Mouse (Mus musculus) gastrocnemius, postnatal 14 days (tissue): ENCODE results near the gene Gm10181. TPM values are rescaled to one million over a fixed set of nuclear protein-coding genes. Genes with fewer than 3 reads are reported as not detected.
"Not testable (repeated sequence)": the region's sequence is repeated elsewhere in the genome, so short reads cannot be mapped to it uniquely, and the experiment has no call there.

ENCODE experiments used
- DNase-seq: peaks from one replicate; pipeline ENCODE4 v3.0.0; 2021; ENCODE audit warnings: mixed read lengths
- intact Hi-C: fragments of 180-260 bp; cut with DNase I; formaldehyde crosslinking; loops from one replicate; pipeline ENCODE4 v1.15.1; 2025; ENCODE audit warnings: low total_unique reads
- long read RNA-seq, 2 experiments: library from polyadenylated mRNA; stranded (forward); transcript quantifications; one replicate each; pipeline ENCODE4 v2.0.0; 2021
- total RNA-seq, 2 experiments: library from RNA; stranded (reverse); gene quantifications; 2 replicates each; pipeline ENCODE4 v1.2.3; 2021

The Gm10181 gene
- total RNA-seq = not detected
- long read RNA-seq, experiment 1 = 0 reads
- long read RNA-seq, experiment 2 = 0 reads

DNA sequence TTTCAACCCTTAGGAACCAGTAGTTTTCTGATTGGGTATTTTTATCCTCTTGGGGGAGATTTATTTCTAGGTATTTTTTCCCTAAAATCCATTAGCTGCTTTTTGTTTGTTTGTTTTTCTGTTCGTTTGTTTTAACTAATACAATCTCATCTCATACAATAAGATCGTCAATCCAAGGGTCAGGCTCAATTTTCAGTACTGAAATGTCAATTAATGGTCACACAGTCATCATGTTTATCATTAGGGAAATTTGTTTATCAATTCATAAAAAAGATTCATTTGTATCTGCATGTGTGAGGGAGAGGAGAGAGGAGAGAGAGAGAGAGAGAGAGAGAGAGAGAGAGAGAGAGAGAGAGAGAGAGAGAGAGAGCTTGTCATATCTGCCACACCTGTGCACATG is at the start of gene Gm10181:
Gene Gm10181 (plus strand): TSS at position 301 of the 400 bp plus-strand sequence.
- intact Hi-C loops = no loop called here
- no peak for DNase-seq

DNA sequence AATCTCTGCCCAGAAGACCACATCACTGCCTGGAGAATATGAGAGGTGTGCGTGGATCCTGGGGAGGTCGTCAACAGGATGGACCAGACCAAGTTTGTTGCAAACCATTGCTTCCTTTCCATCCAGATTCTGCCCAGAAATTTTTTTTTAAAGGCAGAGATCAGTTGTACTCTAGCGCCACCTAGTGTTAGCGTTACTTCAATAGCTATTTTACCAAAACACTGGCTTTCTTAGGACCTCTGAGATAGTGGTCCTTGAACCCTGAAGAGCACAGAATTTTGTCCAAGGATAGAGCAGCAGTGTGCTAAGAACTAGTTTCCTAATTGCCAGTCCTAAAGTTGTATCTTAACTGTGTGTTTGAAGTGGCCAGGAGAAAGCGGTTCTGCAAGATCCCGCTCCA is 47.6 kb upstream of the Gm10181 start:
- no peak for DNase-seq
- intact Hi-C loops = no loop called here

DNA sequence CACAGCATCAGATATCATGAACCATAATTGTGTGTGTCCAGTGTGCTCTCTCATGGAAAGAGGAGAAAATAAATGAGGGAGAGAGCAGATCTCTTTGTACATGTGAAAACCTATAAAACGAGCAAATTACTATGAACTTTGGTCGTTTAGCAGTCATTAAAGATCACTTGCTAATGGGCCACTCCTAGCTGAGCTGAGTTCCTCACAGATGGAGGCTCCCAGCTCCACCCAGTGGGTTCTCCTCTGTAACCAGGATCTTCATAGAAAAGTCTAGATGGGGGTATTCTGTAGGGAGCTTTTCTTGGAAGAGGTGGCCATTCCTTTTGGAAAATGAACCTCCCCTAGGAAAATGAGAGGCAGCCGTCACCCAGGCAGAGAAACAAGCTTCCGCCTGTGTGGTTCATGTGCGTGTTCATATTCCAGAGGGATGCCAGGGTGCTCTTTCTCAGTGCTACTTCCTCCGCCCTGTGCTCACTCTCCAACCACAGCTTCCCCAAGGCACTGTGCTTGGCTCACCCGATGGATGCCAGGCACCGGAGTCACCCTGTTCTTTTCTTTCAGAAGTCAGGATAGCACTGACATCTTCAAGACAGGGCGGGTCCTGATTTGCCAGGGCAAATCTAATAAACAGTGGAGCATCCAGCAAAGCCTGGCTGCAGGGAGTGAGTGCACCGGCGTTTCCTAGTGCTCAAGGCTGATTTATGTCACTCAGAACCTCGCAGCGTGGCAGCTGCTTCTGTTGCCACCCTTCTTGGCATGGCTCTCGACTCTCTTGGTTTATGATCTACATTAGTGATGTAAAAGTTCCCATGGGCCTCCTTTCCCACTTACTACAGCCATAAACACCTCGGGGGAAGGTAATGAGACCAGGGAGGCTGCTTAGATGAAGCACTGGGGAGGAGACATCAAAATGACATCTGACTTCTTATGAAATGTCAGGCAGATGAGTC is 46.8 kb upstream of the Gm10181 start:
- DNase-seq = no peak
- intact Hi-C loops = no loop called here

DNA sequence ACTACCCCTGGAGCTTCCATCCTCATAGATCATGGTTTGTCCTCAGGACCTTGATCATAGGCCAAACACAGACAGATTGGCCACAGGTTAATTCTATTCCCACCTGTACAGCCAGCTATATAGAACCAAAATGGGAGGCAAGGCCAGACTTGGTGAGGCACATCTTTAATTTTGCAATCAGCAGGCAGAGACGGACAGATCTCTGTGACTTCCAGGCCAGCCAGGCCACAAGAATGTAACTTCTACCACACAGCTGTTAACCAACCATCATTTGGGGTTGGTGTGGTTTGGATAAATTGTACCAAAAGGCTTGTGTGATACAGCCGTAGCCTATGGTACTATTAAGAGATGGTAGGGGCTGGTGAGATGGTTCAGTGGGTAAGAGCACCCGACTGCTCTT is 44.9 kb upstream of the Gm10181 start:
- DNase-seq = no peak

DNA sequence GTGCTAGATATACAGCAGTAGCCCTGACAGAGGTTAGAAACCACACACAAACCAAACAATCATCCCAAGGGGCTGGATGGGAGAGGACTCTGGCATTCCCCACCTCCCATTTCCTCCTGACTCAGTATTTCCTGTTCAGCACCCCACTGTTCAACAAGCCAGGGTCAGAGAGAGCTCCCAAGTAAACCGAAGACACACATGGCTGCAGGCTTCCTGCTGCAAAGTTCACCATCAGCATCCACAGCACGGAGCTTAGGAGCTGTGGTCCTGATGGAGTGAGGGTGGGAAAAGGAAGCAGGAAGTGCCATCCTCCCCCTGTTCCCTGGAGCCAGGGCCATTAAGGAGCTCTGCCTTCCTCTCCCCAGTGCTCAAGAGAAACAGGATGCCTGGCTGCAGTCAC is 40.9 kb upstream of the Gm10181 start:
- DNase-seq = no peak
- intact Hi-C loops = no loop called here

More for the DNA sequence above, 44.9 kb upstream of the Gm10181 start:
- intact Hi-C loops = no loop called here

DNA sequence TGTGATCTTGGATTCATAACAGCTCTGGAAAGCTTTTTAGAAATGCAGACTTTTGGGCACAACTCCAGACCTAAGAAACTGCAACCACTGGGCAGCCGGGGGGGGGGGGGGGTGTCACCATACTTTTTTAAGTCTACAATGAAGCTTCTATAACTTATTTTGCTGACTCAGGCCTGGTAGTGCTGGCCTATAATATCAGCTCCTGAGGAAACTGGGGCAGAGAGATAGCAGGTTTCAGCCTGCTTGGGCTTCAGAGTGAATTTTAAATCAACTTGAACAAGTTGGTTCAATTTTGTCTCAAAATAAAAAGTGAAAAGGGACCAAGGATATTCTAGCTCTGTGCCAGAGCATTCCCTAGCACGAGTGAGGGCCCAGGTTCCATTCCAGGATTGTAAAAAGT is 40.3 kb upstream of the Gm10181 start:
- no peak for DNase-seq
- intact Hi-C loops = no loop called here

DNA sequence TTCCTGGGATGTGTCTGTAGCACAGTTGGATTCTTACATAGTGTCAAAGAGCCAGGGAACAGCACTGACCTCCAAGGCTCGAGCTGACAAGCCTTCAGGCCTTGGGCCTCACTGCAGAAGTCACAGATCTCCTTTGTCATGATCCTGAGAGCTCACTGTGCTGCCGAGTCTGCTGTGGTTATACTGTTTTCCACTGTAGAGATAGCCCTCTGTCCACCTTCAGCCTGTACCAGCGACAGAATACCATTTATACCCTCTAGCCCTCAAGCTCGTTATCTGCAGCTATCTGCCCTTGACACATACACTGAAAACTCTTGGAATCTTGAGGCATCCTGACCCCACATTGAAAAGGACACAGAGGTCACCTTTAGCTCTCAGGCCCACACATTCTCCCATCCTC is 37.3 kb upstream of the Gm10181 start:
- intact Hi-C loops = no loop called here
- no peak for DNase-seq

DNA sequence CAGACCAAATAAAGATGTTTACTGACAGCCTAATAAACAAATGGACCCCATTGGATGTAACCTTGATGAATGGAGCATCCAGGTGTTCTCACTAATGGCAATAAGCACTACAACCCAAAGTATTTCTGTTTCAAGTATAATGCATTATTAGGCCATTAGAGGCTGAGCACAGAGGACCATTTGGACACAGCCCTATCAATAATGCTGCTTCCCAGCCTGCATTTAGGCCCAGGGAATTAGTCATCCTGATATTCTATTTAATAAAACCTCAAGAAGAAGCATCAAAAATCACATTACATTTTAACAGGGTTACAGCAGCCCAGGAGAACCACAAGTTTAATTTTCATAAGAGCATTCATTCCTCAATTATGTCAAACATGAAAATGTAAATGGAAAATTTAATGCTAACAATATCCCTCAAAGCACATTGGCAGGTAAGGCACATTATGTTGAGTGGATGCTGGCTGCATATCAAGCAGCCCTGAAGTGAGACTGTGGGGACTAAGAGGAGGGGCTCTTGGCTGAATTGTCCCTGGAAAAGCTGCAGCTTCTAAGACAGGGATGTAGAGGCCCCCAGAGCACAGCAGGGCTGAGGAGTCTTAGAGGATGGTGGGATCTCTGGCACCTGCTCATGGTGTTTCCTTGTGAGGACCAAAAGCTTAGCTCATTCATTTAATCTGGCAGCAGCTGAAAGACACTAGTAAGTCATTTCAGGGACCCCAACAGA is 33.4 kb upstream of the Gm10181 start:
- DNase-seq = no peak
- intact Hi-C loops = no loop called here

DNA sequence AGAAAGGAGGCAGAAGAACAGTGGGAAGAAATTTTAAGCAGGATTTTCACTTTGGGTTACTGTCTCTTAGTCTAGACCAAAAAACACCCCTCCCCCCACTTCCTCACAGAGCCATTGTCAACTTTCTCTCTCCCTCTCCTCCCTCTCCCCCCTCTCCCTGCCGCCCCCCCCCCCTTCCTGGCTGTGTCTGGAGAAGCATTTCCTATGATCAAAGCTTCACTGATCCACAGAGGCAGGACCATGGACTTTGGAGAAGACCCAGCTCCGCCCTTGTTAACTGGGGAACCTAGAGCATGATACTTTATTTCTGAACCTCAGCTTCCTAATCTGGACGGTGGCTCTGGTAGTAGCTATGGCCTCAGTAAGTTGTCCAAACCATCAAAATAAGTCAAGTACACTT is 30.5 kb upstream of the Gm10181 start:
- intact Hi-C loops = no loop called here
- no peak for DNase-seq

DNA sequence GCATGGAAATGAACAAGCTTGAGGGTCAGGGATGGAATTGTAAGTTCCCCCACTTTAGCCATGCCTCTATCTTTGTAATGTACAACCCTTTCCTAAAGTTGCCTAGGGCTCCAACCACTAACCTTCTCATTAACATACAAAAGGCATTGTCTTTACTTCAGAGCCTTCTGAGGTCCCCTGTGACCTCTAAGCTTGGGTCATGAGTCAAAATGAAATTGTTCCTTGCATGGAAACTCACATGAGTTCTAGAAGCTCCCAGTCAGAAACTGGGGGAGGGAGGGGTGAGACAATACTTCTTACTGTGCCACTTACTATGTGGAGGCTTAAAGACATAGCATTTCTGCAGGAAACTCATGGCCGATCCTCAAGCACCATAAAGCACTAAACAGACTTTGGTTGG is 16.6 kb upstream of the Gm10181 start:
- intact Hi-C loops = no loop called here
- no peak for DNase-seq

DNA sequence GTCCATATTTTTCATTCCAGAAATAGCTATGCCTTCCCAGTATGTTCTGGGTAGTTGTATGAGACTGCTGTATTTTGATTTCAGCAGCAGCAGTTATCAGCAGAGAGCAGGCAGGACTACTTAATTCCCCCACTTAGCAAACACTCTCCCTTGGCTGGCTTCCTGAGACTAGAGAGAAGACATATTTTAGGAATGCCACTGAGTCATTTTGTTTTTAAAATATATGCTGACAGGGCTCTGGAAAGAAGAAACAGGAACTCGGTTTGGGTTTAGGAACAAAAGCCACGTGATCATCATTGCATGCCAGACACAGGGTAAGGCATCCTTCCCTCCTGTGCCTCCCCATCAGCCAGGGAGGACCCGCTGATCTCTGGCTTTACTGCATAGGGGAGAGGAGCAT is 13.2 kb upstream of the Gm10181 start:
- no peak for DNase-seq
- intact Hi-C loops = no loop called here

DNA sequence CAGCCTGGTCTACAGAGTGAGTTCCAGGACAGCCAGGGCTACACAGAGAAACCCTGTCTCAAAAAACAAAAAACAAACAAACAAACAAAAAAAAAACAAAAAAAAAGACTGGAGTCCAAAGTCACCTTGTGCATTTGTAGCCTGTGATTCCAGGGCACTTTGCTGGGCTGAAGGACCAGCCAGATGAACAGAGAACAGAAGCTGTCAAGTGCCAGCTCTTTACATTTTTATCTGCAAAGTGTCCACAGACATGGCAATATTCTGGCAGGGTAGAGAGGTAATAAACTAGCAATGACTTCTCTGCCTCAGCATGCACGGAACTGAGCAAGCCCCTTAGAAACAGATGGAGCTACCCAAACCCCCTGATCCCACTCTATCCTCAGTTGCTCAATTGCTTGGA is 12.7 kb upstream of the Gm10181 start:
- DNase-seq = no peak
- intact Hi-C loops = no loop called here

DNA sequence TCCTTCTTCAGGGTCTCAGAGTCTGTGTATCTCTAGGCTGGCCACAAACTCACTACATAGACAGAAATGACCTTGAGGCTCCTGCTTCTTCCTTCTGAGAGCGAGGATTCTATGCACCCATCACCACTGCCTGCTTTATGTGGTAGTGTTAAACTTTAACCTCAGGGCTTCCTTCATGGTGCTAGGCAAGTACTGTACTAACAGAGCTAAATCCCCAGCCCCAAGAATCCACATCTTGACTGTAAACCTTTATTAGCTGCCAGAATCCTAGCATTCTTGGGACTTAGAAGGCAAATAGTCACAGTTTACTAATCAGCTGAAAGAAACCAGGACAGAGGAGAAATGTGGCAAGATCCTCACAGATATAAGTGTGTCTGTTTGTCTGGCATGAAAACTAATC is 1.6 kb downstream of the Gm10181 start:
- no peak for DNase-seq
- intact Hi-C loops = no loop called here

DNA sequence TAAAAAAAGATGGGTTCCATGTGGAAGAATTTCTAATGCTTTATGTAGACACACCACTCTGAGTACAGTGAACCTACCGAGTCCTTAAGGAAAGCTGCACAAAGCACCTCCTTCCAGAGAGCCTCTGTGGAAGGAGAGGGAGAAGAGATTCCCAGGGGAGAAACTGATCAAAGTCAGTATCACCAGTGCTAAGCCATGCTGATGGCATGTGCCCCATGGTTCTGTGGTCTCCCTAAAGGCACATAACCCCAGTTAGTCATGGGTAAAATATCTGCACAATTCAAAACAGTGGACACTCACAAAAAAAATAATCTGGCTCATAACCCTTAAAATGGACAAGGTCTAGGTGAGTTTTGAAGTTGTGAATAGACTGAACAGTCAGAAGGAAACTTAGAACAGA is 13.7 kb downstream of the Gm10181 start:
- DNase-seq = no peak
- intact Hi-C loops = no loop called here

DNA sequence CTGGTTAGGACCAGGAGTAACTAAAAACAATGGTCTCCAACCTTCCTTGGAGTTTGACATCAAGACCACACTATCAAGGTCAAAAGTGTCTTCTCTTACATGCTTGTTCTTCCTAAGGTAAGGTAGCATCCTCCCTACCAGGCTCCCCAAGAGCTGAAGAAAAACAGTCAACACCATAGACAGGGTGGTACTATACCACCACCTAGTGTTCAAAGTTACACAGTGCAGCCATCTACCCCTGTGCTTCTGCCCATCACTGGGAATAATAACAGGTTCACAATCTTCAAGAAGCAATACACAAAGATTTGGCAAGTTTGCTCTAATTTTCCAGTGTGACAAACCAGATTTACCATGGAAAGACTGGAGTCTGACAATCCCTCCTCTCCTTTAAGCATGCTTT is 15.4 kb downstream of the Gm10181 start:
- intact Hi-C loops = no loop called here
- DNase-seq = no peak

DNA sequence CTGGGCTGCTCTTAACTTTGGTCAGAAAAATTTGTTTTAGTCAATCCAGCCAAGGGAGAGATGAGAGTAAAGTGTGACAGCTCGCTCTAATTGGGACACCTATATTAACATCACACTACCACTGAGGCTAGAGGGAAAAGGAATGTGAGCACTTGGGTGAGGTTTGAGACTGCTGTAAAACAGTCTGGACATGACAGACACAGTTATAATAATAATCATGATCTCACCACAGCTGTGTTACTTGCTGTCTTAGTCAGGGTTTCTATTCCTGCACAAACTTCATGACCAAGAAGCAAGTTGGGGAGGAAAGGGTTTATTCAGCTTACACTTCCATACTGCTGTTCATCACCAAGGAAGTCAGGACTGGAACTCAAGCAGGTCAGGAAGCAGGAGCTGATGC is 34.4 kb downstream of the Gm10181 start:
- DNase-seq, intact Hi-C loops: not testable (repeated sequence)

DNA sequence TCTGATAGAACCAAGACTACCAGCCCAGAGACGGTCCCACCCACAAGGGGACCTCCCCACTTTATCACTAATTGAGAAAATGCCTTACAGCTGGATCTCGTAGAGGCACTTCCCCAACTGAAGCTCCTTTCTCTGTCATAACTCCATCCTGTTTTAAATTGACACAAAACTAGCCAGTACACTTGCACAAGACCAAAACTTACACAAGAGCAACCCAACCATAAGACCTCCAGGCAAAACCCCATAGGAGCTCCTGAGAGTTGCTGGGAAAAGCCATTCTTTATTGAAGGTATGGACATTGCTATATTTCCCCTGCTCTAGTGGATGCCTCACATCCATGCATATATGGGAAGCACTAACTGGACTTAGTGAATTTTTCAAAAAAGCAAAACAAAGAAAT is 34.8 kb downstream of the Gm10181 start:
- intact Hi-C loops = no loop called here
- DNase-seq = no peak

DNA sequence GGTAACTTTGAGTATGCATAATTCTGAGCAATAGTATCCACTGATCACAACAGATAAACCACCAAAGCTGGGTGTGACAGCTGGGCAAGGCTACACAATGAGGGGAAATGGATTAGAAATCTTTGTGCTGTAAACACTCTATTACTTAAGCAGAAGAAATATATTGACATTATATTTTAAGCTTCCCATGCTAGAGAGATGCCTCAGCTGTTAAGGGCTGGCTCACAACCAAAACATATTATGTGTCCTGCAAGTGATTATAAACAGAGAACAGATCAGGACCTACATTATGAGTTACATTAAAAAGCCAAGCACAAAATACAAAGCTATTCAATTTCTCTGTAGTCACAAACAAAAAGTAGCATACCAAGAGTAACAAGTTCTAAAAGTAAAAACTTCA is 43.0 kb downstream of the Gm10181 start:
- DNase-seq = no peak
- intact Hi-C loops = no loop called here

DNA sequence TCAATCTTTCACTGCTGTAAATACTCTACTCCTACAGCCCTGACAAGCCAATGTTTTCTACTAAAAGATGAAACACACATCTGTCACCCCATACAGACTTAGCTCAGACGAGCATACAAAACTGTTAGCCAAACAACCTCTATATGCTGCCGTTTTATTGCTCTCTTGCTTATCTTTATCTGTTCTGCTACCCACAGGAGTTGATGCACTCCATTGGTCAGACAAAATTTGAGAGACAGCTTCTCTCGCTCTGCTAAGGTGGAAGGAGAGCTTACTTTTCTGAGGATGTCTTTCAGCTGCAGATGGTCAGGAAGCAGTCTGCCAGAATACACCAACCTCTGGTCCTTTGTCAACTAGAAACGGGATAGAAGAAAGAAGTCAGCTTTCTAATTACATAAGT is 43.7 kb downstream of the Gm10181 start:
- intact Hi-C loops = no loop called here
- no peak for DNase-seq

DNA sequence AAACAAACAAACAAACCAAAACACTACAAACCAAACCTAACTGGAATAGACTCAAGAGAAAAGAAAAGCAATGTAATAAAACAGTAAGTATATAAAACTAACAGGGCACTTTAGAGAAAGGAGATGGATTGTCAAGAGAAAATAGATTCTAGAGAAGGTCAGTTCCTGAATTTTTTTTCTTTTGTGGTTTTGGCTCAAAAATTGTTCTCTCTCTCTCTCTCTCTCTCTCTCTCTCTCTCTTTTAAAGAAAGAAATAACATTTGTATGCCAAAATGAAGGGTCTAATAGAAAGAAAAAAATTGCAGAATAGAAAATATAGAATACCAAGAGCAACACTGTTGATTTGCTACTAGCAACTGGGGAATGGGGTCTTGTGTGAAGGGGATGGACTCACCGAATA is 49.7 kb downstream of the Gm10181 start:
- intact Hi-C loops = no loop called here
- no peak for DNase-seq
